ENCODE assay signal across 29 mouse cellular contexts in genomic region chr7:43448246-43448645, GRCm38 (mm10). TPM values are rescaled to one million over a fixed set of nuclear protein-coding genes. Genes with fewer than 3 reads are reported as not detected.
DNase-seq lines count a peak whose midpoint lies in the region; ATAC-seq and TF ChIP-seq lines count a peak whose summit lies in the region.
"Had no signal": no experiment of that assay in that cellular context is flagged by ENCODE, and none has a peak within 500 bp of the region (broad histone marks: within the 10 kb centered on the region; RNA-seq: fewer than 3 reads in every experiment).

No protein-coding gene starts in this region.

- no peak overlapping the region for H3K4me2 ChIP-seq in heart, postnatal 0 days (ENCODE audit: low read depth, low read length)
- H3K4me2 ChIP-seq in heart, embryonic 11.5 days: no peak overlapping the region
- H3K4me2 ChIP-seq in lung, postnatal 0 days (replicated peaks; ENCODE audit: low read depth, low read length): no peak overlapping the region
- no peak overlapping the region for H3K4me2 ChIP-seq in forebrain, embryonic 14.5 days (ENCODE audit: low read length)
- H3K4me2 ChIP-seq: embryonic facial prominence, embryonic 13.5 days; forebrain, embryonic 15.5 days; hindbrain, embryonic 12.5 days; liver, embryonic 13.5 days; lung, embryonic 15.5 days; midbrain, embryonic 11.5 days had no signal

- DNase-seq in gastrocnemius, adult 2 months: no peak
- DNase-seq in gastrocnemius, adult 18-20 months (ENCODE audit: low spot score): no peak
- DNase-seq in heart, postnatal 0 days (ENCODE audit: low spot score): peak; percentile 41
- DNase-seq in lung, postnatal 0 days (ENCODE audit: low spot score): peak; percentile 38
- DNase-seq in lung, postnatal 10 days: no peak
- DNase-seq in kidney, postnatal 25 days: peak; percentile 63 to 81
- no peak for DNase-seq in forebrain, embryonic 14.5 days (ENCODE audit: low spot score)
- DNase-seq: adrenal gland, postnatal 10 days; cerebellum, adult 11-12 months; cerebellum, postnatal 14 days; gastrocnemius, postnatal 36 days; liver, embryonic 13.5 days; right cerebral cortex, postnatal 25 days; thymus, adult 2 months had no signal

- no peak overlapping the region for H3K4me3 ChIP-seq in gastrocnemius, adult 2 months
- H3K4me3 ChIP-seq in heart, postnatal 0 days (ENCODE audit: low read depth, low read length): no peak overlapping the region
- H3K4me3 ChIP-seq in heart, embryonic 11.5 days (ENCODE audit: low read depth, low read length): no peak overlapping the region
- no peak overlapping the region for H3K4me3 ChIP-seq in lung, postnatal 0 days (ENCODE audit: low read depth, low read length)
- H3K4me3 ChIP-seq in forebrain, embryonic 14.5 days (ENCODE audit: low read depth, low read length): no peak overlapping the region
- H3K4me3 ChIP-seq: embryonic facial prominence, embryonic 13.5 days; forebrain, embryonic 15.5 days; hindbrain, embryonic 12.5 days; liver, embryonic 13.5 days; lung, embryonic 15.5 days had no signal

- ATAC-seq in heart, postnatal 0 days (ENCODE audit: insufficient read depth, low read depth): no peak
- ATAC-seq in heart, embryonic 11.5 days (replicated peaks; ENCODE audit: insufficient number of reproducible peaks, low FRiP score, low TSS enrichment): no peak
- ATAC-seq in lung, postnatal 0 days: no peak
- ATAC-seq in forebrain, embryonic 14.5 days: no peak
- ATAC-seq: CD4-positive, CD25-positive, alpha-beta regulatory T cell, adult 4 months; forebrain, embryonic 15.5 days; Patski had no signal

- H3K4me1 ChIP-seq in heart, postnatal 0 days (ENCODE audit: control insufficient read depth, insufficient read depth): peaks cover 51% of the 10 kb centered on the region
- peaks cover 22% of the 10 kb centered on the region for H3K4me1 ChIP-seq in heart, embryonic 11.5 days (ENCODE audit: control insufficient read depth, insufficient read depth, low read length)
- peaks cover 6% of the 10 kb centered on the region; the same call in 1 of the 2 replicates for H3K4me1 ChIP-seq in lung, postnatal 0 days (ENCODE audit: insufficient read depth, low read depth, low read length)
- H3K4me1 ChIP-seq in forebrain, embryonic 14.5 days (ENCODE audit: control insufficient read depth, insufficient read depth, low read length): peaks cover 9% of the 10 kb centered on the region; the same call in 1 of the 2 replicates

- peaks cover 25% of the 10 kb centered on the region for H3K36me3 ChIP-seq in heart, postnatal 0 days (replicated peaks; ENCODE audit: control insufficient read depth, insufficient read depth, low read length)
- H3K36me3 ChIP-seq in heart, embryonic 11.5 days (ENCODE audit: control insufficient read depth, insufficient read depth, low read length): peaks cover 4% of the 10 kb centered on the region; the same call in 1 of the 2 replicates
- H3K36me3 ChIP-seq in lung, postnatal 0 days (ENCODE audit: insufficient read depth, low read length): no peaks in the 10 kb centered on the region
- peaks cover 10% of the 10 kb centered on the region; the same call in 1 of the 2 replicates for H3K36me3 ChIP-seq in forebrain, embryonic 14.5 days (ENCODE audit: control insufficient read depth, insufficient read depth, low read length)
- H3K36me3 ChIP-seq: forebrain, embryonic 15.5 days had no signal

- 57% methylated on average over 2 of the region's 3 CpGs for WGBS in heart, postnatal 0 days
- WGBS in heart, embryonic 11.5 days (ENCODE audit: insufficient replicate concordance): 77% methylated on average over 2 of the region's 3 CpGs
- WGBS in lung, postnatal 0 days: 58% methylated on average over 2 of the region's 3 CpGs
- WGBS in forebrain, embryonic 14.5 days: 95% methylated on average over 2 of the region's 3 CpGs

- no peak for TF ChIP-seq CTCF in gastrocnemius, adult 2 months (IDR thresholded peaks at IDR 0.05)
- TF ChIP-seq CTCF in heart, postnatal 0 days (IDR thresholded peaks at IDR 0.05; ENCODE audit: low read depth): no peak
- no peak for TF ChIP-seq CTCF in lung, postnatal 0 days (IDR thresholded peaks at IDR 0.05)

- peak overlapping the region; percentile 64 for H3K27ac ChIP-seq in gastrocnemius, adult 2 months
- peak overlapping the region; percentile 77 for H3K27ac ChIP-seq in heart, postnatal 0 days (ENCODE audit: low read depth)
- H3K27ac ChIP-seq in heart, embryonic 11.5 days (ENCODE audit: low read depth, low read length): no peak overlapping the region
- H3K27ac ChIP-seq in lung, postnatal 0 days (ENCODE audit: low read length): 0 out of 2 replicates have a peak overlapping the region, but pooled peaks have one; percentile 32
- no peak overlapping the region for H3K27ac ChIP-seq in forebrain, embryonic 14.5 days (ENCODE audit: low read depth, low read length)
- H3K27ac ChIP-seq: embryonic facial prominence, embryonic 13.5 days; forebrain, embryonic 15.5 days; hindbrain, embryonic 12.5 days; liver, embryonic 13.5 days; lung, embryonic 15.5 days had no signal

- TF ChIP-seq EP300 in heart, postnatal 0 days (IDR thresholded peaks at IDR 0.05; ENCODE audit: low read depth): no peak
- TF ChIP-seq EP300 in lung, postnatal 0 days (IDR thresholded peaks at IDR 0.05): no peak

- intact Hi-C loops in gastrocnemius, adult 2 months (cut with DNase I): loop anchor here (2.0 kb wide), 1 partner anchor 17 kb away; no protein-coding TSS in a partner anchor

- no peaks in the 10 kb centered on the region for H3K9me3 ChIP-seq in heart, postnatal 0 days (replicated peaks; ENCODE audit: control insufficient read depth, low read length)
- no peaks in the 10 kb centered on the region for H3K9me3 ChIP-seq in heart, embryonic 11.5 days (replicated peaks; ENCODE audit: control insufficient read depth, low read length)
- H3K9me3 ChIP-seq in lung, postnatal 0 days (ENCODE audit: low read length): no peaks in the 10 kb centered on the region
- no peaks in the 10 kb centered on the region for H3K9me3 ChIP-seq in forebrain, embryonic 14.5 days (replicated peaks; ENCODE audit: control insufficient read depth, low read length)
- H3K9me3 ChIP-seq: embryonic facial prominence, embryonic 13.5 days; forebrain, embryonic 15.5 days; hindbrain, embryonic 12.5 days; liver, embryonic 13.5 days; lung, embryonic 15.5 days had no signal

- H3K27me3 ChIP-seq in heart, postnatal 0 days (ENCODE audit: control insufficient read depth, insufficient read depth, low read length): no peaks in the 10 kb centered on the region
- no peaks in the 10 kb centered on the region for H3K27me3 ChIP-seq in heart, embryonic 11.5 days (ENCODE audit: control insufficient read depth, insufficient read depth, low read length)
- H3K27me3 ChIP-seq in lung, postnatal 0 days (replicated peaks; ENCODE audit: insufficient read depth, low read length): no peaks in the 10 kb centered on the region
- H3K27me3 ChIP-seq in forebrain, embryonic 14.5 days (replicated peaks; ENCODE audit: control insufficient read depth, insufficient read depth, low read length): no peaks in the 10 kb centered on the region
- H3K27me3 ChIP-seq: embryonic facial prominence, embryonic 13.5 days; forebrain, embryonic 15.5 days; hindbrain, embryonic 12.5 days; liver, embryonic 13.5 days; lung, embryonic 15.5 days; Patski had no signal

- H3K9ac ChIP-seq in heart, postnatal 0 days (replicated peaks; ENCODE audit: low read depth, low read length): no peak overlapping the region
- H3K9ac ChIP-seq in heart, embryonic 11.5 days (ENCODE audit: low read depth, low read length): no peak overlapping the region
- H3K9ac ChIP-seq in lung, postnatal 0 days (replicated peaks; ENCODE audit: low read depth): no peak overlapping the region
- no peak overlapping the region for H3K9ac ChIP-seq in forebrain, embryonic 14.5 days (ENCODE audit: low read length)
- H3K9ac ChIP-seq: embryonic facial prominence, embryonic 13.5 days; forebrain, embryonic 15.5 days; hindbrain, embryonic 12.5 days; liver, embryonic 13.5 days; lung, embryonic 15.5 days had no signal

RNA-seq across cellular contexts. Expression of gene Gm45233, which starts 4.3 kb away (rescaled TPM):
- 1 to 10 TPM in 1 of 2 experiments, under 1 TPM in 1; 0.45 to 1.2 TPM for total RNA-seq in gastrocnemius, adult 2 months (2021)
- total RNA-seq in gastrocnemius, adult 18-20 months (2021): under 1 TPM; 0.28 to 0.84 TPM
- not detected in 2 replicates for total RNA-seq in heart, postnatal 0 days (2014; rRNA removed; ENCODE audit: low replicate concordance)
- 0.52 and 0.60 TPM in 2 replicates for polyA plus RNA-seq in heart, postnatal 0 days (2015; fragmentation: Nextera tagmentation; extraction: Ambion mirVana)
- not detected in 2 replicates for polyA plus RNA-seq in heart, embryonic 11.5 days (2014; fragmentation: Nextera tagmentation; extraction: Ambion mirVana)
- 0.35 TPM in 1 of 2 replicates, not detected in the other for polyA plus RNA-seq in lung, postnatal 0 days (2015; fragmentation: Nextera tagmentation; extraction: Ambion mirVana)
- polyA plus RNA-seq in forebrain, embryonic 14.5 days (2014; fragmentation: Nextera tagmentation; extraction: Ambion mirVana): not detected in 2 replicates
- total RNA-seq: ES-E14 had no signal
- polyA plus RNA-seq: CD4-positive, CD25-positive, alpha-beta regulatory T cell, adult 4 months; forebrain, embryonic 15.5 days; large intestine, adult 2 months; liver, embryonic 13.5 days; midbrain, embryonic 11.5 days had no signal

RNA-seq across cellular contexts. Expression of gene Etfb, which starts 4.4 kb away (rescaled TPM):
- 100 to 1,000 TPM; 221 to 447 TPM for total RNA-seq in gastrocnemius, adult 2 months (2021)
- 100 to 1,000 TPM; 282 to 331 TPM for total RNA-seq in gastrocnemius, adult 18-20 months (2021)
- total RNA-seq in heart, postnatal 0 days (2014; rRNA removed; ENCODE audit: low replicate concordance): 396 and 434 TPM in 2 replicates
- 1,315 and 1,437 TPM in 2 replicates for polyA plus RNA-seq in heart, postnatal 0 days (2015; fragmentation: Nextera tagmentation; extraction: Ambion mirVana)
- polyA plus RNA-seq in heart, embryonic 11.5 days (2014; fragmentation: Nextera tagmentation; extraction: Ambion mirVana): 538 and 556 TPM in 2 replicates
- 356 and 377 TPM in 2 replicates for polyA plus RNA-seq in lung, postnatal 0 days (2015; fragmentation: Nextera tagmentation; extraction: Ambion mirVana)
- polyA plus RNA-seq in forebrain, embryonic 14.5 days (2014; fragmentation: Nextera tagmentation; extraction: Ambion mirVana): 156 and 182 TPM in 2 replicates

RNA-seq across cellular contexts. Expression of gene Cldnd2, which starts 7.7 kb away (rescaled TPM):
- total RNA-seq in gastrocnemius, adult 2 months (2021): not detected
- total RNA-seq in gastrocnemius, adult 18-20 months (2021): not detected
- total RNA-seq in heart, postnatal 0 days (2014; rRNA removed; ENCODE audit: low replicate concordance): not detected in 2 replicates
- not detected in 2 replicates for polyA plus RNA-seq in heart, postnatal 0 days (2015; fragmentation: Nextera tagmentation; extraction: Ambion mirVana)
- not detected in 2 replicates for polyA plus RNA-seq in heart, embryonic 11.5 days (2014; fragmentation: Nextera tagmentation; extraction: Ambion mirVana)
- polyA plus RNA-seq in lung, postnatal 0 days (2015; fragmentation: Nextera tagmentation; extraction: Ambion mirVana): 0.21 TPM in 1 of 2 replicates, not detected in the other
- polyA plus RNA-seq in forebrain, embryonic 14.5 days (2014; fragmentation: Nextera tagmentation; extraction: Ambion mirVana): not detected in 2 replicates
- total RNA-seq: adrenal gland, postnatal 10 days; ES-E14; gastrocnemius, postnatal 36 days; layer of hippocampus, postnatal 10 days had no signal
- polyA plus RNA-seq: brain, embryonic 14.5 days; CD4-positive, CD25-positive, alpha-beta regulatory T cell, adult 4 months; embryonic facial prominence, embryonic 13.5 days; forebrain, embryonic 15.5 days; hindbrain, embryonic 12.5 days; large intestine, adult 2 months; limb, embryonic 11.5 days; liver, embryonic 13.5 days; lung, embryonic 15.5 days; midbrain, embryonic 11.5 days; Patski; stomach, embryonic 16.5 days; thymus, adult 2 months; urinary bladder, adult 2 months had no signal

RNA-seq across cellular contexts. Expression of gene Nkg7, which starts 11.4 kb away (rescaled TPM):
- not detected for total RNA-seq in gastrocnemius, adult 2 months (2021)
- not detected for total RNA-seq in gastrocnemius, adult 18-20 months (2021)
- not detected in 2 replicates for total RNA-seq in heart, postnatal 0 days (2014; rRNA removed; ENCODE audit: low replicate concordance)
- polyA plus RNA-seq in heart, postnatal 0 days (2015; fragmentation: Nextera tagmentation; extraction: Ambion mirVana): 0.18 and 0.33 TPM in 2 replicates
- 0.82 TPM in 1 of 2 replicates, not detected in the other for polyA plus RNA-seq in heart, embryonic 11.5 days (2014; fragmentation: Nextera tagmentation; extraction: Ambion mirVana)
- 2.6 and 2.9 TPM in 2 replicates for polyA plus RNA-seq in lung, postnatal 0 days (2015; fragmentation: Nextera tagmentation; extraction: Ambion mirVana)
- polyA plus RNA-seq in forebrain, embryonic 14.5 days (2014; fragmentation: Nextera tagmentation; extraction: Ambion mirVana): not detected in 2 replicates
- total RNA-seq: gastrocnemius, postnatal 36 days; layer of hippocampus, postnatal 10 days had no signal
- polyA plus RNA-seq: brain, embryonic 14.5 days; forebrain, embryonic 15.5 days; hindbrain, embryonic 12.5 days; midbrain, embryonic 11.5 days had no signal

RNA-seq across cellular contexts. Expression of gene Vsig10l, which starts 14.7 kb away (rescaled TPM):
- 1 to 10 TPM; 1.7 to 2.3 TPM for total RNA-seq in gastrocnemius, adult 2 months (2021)
- total RNA-seq in gastrocnemius, adult 18-20 months (2021): under 1 TPM; 0.85 to 0.87 TPM
- total RNA-seq in heart, postnatal 0 days (2014; rRNA removed; ENCODE audit: low replicate concordance): 3.9 and 17.7 TPM in 2 replicates
- 2.9 and 3.1 TPM in 2 replicates for polyA plus RNA-seq in heart, postnatal 0 days (2015; fragmentation: Nextera tagmentation; extraction: Ambion mirVana)
- polyA plus RNA-seq in heart, embryonic 11.5 days (2014; fragmentation: Nextera tagmentation; extraction: Ambion mirVana): 0.99 and 1.9 TPM in 2 replicates
- polyA plus RNA-seq in lung, postnatal 0 days (2015; fragmentation: Nextera tagmentation; extraction: Ambion mirVana): 5.0 TPM in 2 replicates
- polyA plus RNA-seq in forebrain, embryonic 14.5 days (2014; fragmentation: Nextera tagmentation; extraction: Ambion mirVana): 3.2 and 6.5 TPM in 2 replicates

Comparison
In these comparisons a context has a peak if more than half of its experiments do, and no peak if none do; other contexts are left out.
1. DNase-seq: peak in heart, postnatal 0 days (single experiment), lung, postnatal 0 days (single experiment) and kidney, postnatal 25 days (2 of 2); none in gastrocnemius, adult 2 months (single experiment), gastrocnemius, adult 18-20 months (single experiment), lung, postnatal 10 days (single experiment) and forebrain, embryonic 14.5 days (single experiment).
2. H3K27ac ChIP-seq: peak in gastrocnemius, adult 2 months (single experiment), heart, postnatal 0 days (single experiment) and lung, postnatal 0 days (single experiment); none in heart, embryonic 11.5 days (single experiment) and forebrain, embryonic 14.5 days (single experiment).